Mouse (Mus musculus): ENCODE measurements at regions not wholly inside any gene's neighbourhood (a gene's known extent, or its start where the extent isn't known, plus 50 kb on each side); places are given as distances from the start of the nearest gene placed in this dataset.

DNA sequence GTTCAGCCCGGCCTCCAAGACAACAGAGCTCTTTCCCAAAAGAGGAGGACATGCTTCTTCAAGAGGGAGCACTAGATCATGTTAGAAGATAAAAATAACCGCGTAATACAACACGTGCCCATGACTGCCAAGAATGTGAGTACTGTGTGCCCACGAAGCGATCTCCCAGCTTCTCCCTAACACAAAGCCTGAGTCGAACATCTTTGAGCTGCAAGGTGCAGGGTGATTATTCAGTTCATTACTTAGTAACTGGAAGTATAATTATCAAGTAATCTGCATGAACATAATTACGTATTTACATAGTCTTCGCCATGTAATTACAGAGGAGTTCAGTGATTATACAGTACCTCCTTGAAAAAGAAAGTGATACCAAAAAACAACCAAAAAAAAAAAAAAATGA is 269.7 kb downstream of the Efnb2 start:
- no peak for DNase-seq (ENCODE audit: low spot score)

DNA sequence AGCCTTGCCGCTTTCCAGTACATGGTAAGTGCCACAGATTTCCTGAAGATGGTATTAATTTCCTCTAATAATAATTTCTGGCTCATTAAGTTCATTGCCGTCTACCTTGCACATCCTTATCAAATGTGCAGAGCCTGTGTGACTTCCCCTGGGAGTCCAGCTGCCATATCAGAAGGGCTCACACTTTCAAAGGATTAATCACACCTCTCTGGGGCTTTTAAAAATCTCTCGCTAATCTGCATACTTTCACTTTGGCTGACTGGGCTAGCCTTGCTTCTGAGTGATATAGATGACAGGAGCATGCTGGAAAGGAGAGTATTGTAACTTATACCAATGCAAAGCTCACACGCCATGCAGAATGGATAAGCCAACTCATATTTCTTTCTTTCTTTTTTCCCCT is 282.8 kb downstream of the Efnb2 start:
- DNase-seq (ENCODE audit: low spot score), result no peak

GRCm38 (mm10) chr8:8376791-8377190 is 284.3 kb downstream of the Efnb2 start:
- DNase-seq (ENCODE audit: low spot score), result no peak

DNA sequence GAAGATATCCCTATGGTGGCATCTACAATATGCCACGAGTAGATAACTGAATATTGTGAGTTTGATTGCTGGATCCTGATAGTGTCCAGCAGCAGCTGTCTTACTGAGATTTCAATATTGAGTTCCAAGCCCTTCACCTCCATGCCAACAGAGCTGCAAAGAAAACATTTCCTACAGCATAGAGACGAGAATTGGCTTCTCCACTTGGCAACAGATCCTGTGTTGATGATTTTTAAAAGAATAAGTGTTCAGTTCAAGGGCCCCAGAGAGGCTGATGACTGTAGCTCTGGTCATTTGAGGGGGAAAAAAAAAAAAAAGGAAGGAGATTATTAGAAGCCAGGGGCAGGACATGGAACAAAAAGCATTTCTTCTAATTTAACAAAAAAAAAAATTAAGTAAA is 284.7 kb downstream of the Efnb2 start:
- DNase-seq (ENCODE audit: low spot score), result no peak

DNA sequence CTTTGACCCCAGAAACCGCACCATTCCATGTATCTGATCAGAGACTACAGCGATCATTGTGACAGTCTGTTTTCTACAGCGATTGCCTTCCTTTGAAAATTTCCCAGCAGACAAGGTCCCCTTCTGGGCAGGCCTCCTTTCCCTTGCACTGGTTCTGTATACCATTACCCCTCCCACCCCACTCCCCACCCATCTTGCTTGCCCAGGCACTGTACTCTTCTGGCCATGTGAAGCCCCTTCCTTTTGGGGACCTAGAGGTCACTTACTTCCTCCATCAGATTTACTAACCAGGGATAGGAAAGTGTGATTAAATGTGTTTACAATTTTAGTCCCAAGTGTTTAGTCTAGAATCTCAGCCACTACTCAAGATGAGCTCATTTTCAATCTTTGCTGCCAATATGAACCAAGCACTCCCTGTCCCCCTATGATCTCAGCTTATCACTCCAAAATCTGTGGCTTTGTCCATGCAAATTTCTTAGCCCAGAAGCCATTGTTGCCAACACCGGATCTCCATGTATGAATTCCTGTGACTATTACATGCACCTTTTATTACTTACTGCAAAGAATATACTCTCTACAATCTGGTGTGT is 293.7 kb downstream of the Efnb2 start:
- DNase-seq (ENCODE audit: low spot score), result no peak

- no peak for DNase-seq (ENCODE audit: low spot score)
Measured at GRCm38 (mm10) chr8:8361941-8362537, 299.0 kb downstream of the Efnb2 start.

DNA sequence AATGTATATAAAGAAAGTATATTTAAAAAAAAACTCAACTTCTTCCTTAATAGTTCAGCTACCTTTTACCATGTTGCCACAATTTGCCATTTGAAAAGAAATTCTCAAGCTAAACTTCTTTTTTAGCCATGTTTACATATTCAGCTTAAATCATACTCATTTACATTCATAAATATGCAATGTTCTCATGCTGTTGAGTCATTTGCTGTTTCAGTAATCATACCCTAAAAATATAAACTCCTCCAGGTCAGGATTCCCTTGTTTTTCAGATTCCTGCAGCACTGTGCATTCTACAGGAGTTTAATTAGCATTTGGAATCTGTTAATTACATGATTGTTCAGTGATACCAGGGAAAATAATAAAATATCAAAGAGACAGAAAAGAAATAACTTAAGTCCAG is 300.5 kb downstream of the Efnb2 start:
- DNase-seq (ENCODE audit: low spot score), result no peak

- DNase-seq (ENCODE audit: low spot score), result no peak
Measured at GRCm38 (mm10) chr8:8354977-8355376, 306.1 kb downstream of the Efnb2 start.

- no peak for DNase-seq (ENCODE audit: low spot score)
Measured at GRCm38 (mm10) chr8:8344661-8345060, 316.4 kb downstream of the Efnb2 start.

DNA sequence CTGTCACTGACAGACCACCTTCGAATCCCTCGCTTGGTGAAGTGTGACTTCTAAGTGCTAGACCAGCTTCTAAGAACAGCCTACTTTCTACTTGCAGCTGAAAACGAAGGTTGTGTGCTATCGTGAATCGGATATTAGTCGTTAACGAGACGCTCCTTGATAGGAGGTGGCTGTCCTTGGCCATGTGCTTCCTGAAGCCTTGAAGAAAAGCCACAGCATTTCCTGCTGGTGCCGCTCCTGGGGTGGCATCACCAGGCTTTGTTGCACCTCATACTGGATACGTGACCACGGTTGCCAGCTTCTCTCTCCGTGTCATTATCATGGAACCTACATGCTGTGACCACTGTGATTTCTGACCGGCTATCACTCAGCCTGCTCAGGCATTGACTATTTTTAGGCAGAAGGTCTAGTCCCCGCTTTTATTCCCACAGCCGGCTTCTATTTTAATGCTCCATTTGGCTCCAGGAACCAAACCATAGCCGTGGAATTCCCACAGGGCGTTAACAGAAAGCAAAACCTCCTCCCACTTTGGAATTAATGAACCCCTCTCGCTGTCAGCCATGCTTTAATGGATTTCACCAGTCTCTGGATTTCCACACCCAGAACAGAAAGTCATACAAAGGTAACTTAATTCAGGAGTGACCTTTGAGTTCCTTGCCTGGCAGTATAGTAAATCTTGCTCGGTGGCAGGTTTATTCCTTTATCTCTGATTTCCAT is 325.6 kb downstream of the Efnb2 start:
- DNase-seq (ENCODE audit: low spot score), result peak; percentile 1

- DNase-seq (ENCODE audit: low spot score), result peak; percentile 39
Measured at GRCm38 (mm10) chr8:8334515-8334914, 326.5 kb downstream of the Efnb2 start.

DNA sequence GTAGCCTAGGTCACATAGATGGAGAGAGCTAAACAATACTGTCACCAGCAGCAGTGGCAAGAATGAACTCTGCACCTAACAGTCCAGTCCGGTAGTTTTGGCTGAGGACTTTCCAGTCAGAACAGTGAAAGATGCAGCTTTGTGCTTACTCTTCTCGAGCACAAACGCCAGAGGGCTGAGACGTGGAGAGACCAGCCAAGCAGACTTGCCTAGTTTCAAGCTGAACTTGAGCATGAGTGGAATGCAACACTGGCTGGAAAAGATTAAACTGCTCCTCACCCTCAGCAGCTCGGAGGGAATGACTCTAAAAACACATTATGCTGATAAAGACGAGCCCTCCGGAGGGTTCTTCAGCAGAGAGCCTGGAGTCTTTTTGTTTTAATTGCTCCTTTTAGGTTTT is 329.8 kb downstream of the Efnb2 start:
- DNase-seq (ENCODE audit: low spot score), result no peak

- no peak for DNase-seq (ENCODE audit: low spot score)
Measured at GRCm38 (mm10) chr8:8328010-8328666, 332.9 kb downstream of the Efnb2 start.

- DNase-seq (ENCODE audit: low spot score), result no peak
Measured at GRCm38 (mm10) chr8:8326066-8326834, 334.8 kb downstream of the Efnb2 start.

GRCm38 (mm10) chr8:8325420-8325819 is 335.6 kb downstream of the Efnb2 start:
- no peak for DNase-seq (ENCODE audit: low spot score)

DNA sequence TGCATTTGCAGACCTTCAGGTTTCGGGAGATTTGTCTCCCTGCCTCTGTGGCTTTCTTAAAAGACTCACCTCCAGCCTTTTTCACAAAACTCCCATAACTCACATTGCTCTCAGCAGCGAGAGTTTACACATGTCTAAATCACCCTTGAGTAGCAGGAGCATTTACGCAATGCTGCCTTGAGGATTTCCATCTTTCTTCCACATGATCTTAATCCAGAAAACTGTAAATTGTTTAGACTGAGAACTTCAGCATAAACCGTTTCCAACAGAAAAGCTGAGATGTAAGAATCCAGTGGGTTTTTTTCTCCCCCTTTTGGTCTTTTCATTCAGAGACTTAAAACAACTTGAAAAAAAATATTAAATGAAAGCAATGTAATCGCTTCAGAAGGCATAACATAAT is 336.5 kb downstream of the Efnb2 start:
- DNase-seq (ENCODE audit: low spot score), result no peak

DNA sequence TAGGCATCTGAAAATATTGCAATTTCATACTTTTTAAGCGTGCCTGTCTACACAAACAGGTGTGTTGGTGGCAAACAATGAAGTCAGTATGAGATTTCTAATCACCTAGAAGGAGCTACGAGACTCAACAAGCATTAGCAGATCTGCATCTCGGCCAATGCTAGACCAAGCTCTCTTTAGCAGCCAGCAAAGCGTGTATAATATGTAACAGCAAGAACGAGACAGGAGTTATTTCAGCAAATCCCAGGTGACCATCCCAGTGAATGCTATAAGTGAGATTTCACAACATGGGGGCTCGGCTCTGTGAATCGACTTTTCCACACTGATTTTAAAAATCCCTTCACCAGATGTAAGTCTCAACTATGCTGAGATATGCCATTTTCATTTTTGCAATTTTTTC is 352.8 kb downstream of the Efnb2 start:
- no peak for DNase-seq (ENCODE audit: low spot score)

GRCm38 (mm10) chr8:8307487-8307886 is 353.6 kb downstream of the Efnb2 start:
- no peak for DNase-seq (ENCODE audit: low spot score)

- DNase-seq (ENCODE audit: low spot score), result no peak
Measured at GRCm38 (mm10) chr8:8299965-8300767, 360.9 kb downstream of the Efnb2 start.

GRCm38 (mm10) chr8:8292577-8293247 is 368.3 kb downstream of the Efnb2 start:
- no peak for DNase-seq (ENCODE audit: low spot score)

- DNase-seq (ENCODE audit: low spot score), result no peak
Measured at GRCm38 (mm10) chr8:8285876-8286275, 375.2 kb downstream of the Efnb2 start.

Data from T-cell, adult 2 months (primary cell).